Mouse (Mus musculus): ENCODE data around the gene Anks1. TPM values are rescaled to one million over a fixed set of nuclear protein-coding genes. Genes with fewer than 3 reads are reported as not detected.

Gene Anks1
- total RNA-seq, 1 experiment, result 20.9 TPM

DNA sequence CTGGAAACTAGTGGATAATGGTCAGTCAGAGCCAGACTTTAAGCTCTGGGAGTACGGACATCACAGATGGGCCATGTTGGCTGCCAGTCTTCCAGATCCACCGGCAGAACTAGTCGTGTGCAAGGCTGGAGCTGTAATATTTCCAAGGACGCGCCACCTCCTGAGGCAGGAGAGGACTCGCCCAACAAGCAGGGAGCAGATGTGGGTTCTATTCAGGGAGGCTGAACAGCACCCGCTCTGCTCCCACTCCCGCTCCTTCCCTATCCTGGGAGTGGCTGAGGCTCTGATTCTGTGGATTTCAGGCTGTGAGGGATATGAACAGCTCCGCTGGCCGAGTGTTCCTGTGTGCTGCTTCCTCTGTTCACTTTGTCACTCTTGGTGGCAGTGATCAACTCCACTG, 121.3 kb downstream of the Anks1 start:
- in situ Hi-C loops (cut with MboI; ENCODE audit: low sequenced_read_pairs in 2 of 2, unreplicated experiment in 2 of 2), result no loop called here
- H3K9ac ChIP-seq (ENCODE audit: insufficient read depth, low read depth, low read length, poor library complexity, severe bottlenecking), result no peak overlapping the region
- no peak overlapping the region for H3K27ac ChIP-seq (ENCODE audit: insufficient read depth, low read depth, low read length, poor library complexity, severe bottlenecking)

DNA sequence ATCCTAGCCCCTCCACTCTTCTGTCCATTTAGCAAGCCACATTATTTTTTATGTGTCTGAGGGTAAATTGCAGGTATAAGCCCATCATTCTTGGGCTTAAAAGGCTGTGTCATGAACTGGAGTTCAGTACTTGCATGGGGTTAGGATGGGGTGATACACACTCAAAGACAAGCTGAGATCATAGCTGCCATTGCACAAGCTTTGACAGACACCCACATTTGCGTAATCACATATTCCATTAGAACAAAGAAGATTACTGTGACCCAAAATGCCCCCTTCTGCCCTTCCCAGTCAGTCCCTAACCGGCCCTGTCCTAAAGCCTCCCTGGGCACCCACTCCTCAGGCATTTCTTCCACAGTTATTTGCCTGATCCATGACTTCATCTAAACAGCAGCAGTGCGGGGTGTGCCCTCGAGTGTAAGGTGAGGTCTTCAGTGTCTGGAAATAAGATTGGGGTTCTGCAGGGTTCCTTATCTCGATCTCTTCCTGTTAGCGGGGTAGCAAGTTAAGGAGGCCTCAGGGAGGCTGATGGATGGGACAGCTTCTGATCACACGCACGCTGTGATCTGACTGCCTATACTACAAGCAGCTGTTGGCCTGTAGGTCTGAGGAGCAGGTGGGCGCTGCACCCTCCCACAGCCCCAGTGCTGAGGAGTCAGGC, 122.3 kb downstream of the Anks1 start:
- peaks cover 4% of the 10 kb centered on the region; the same call in 1 of the 2 replicates for H3K36me3 ChIP-seq (ENCODE audit: control insufficient read depth, insufficient read depth, low read length, poor library complexity, severe bottlenecking)
- H3K4me1 ChIP-seq (ENCODE audit: control insufficient read depth in 2 of 2, insufficient read depth in 2 of 2, low read length in 2 of 2, poor library complexity in 1 of 2), result peaks cover 5 to 15% of the 10 kb centered on the region in 2 experiments
- H3K27ac ChIP-seq (ENCODE audit: insufficient read depth, low read depth, low read length, poor library complexity, severe bottlenecking), result no peak overlapping the region
- no peak for DNase-seq (ENCODE audit: low read depth, low spot score)
- H3K4me3 ChIP-seq (ENCODE audit: insufficient read depth in 1 of 2, low read depth in 1 of 2, low read length in 2 of 2, poor library complexity in 1 of 2, severe bottlenecking in 1 of 2), result no peak overlapping the region
- TF ChIP-seq ZNF384 (IDR thresholded peaks at IDR 0.05; ENCODE audit: low read depth, low read length), result no peak
- no peak for TF ChIP-seq HCFC1 (IDR thresholded peaks at IDR 0.05; ENCODE audit: borderline replicate concordance, insufficient read depth, low read length)
- in situ Hi-C loops (cut with MboI; ENCODE audit: low sequenced_read_pairs in 2 of 2, unreplicated experiment in 2 of 2), result no loop called here
- H3K9me3 ChIP-seq (ENCODE audit: control insufficient read depth, insufficient read depth, low read depth, low read length), result no peaks in the 10 kb centered on the region
- H3K9ac ChIP-seq (ENCODE audit: insufficient read depth, low read depth, low read length, poor library complexity, severe bottlenecking), result no peak overlapping the region

More for the DNA sequence above, 121.3 kb downstream of the Anks1 start:
- TF ChIP-seq CHD2 (IDR thresholded peaks at IDR 0.05; ENCODE audit: low read depth, low read length), result no peak
- no peak for TF ChIP-seq ZC3H11A (IDR thresholded peaks at IDR 0.05; ENCODE audit: borderline replicate concordance, low read depth, low read length)
- TF ChIP-seq HCFC1 (IDR thresholded peaks at IDR 0.05; ENCODE audit: borderline replicate concordance, insufficient read depth, low read length), result no peak
- Histone ChIP-seq H3K4me3 (ENCODE audit: insufficient read depth in 1 of 2, low read depth in 1 of 2, low read length in 2 of 2, poor library complexity in 1 of 2, severe bottlenecking in 1 of 2) (no peak overlapping the region), H3K36me3 (ENCODE audit: control insufficient read depth, insufficient read depth, low read length, poor library complexity, severe bottlenecking) (peaks cover 4% of the 10 kb centered on the region; the same call in 1 of the 2 replicates), H3K9me3 (ENCODE audit: control insufficient read depth, insufficient read depth, low read depth, low read length) (no peaks in the 10 kb centered on the region), H3K4me1 (ENCODE audit: control insufficient read depth in 2 of 2, insufficient read depth in 2 of 2, low read length in 2 of 2, poor library complexity in 1 of 2) (peaks cover 5 to 15% of the 10 kb centered on the region in 2 experiments)
- DNase-seq (ENCODE audit: low read depth, low spot score), result no peak

DNA sequence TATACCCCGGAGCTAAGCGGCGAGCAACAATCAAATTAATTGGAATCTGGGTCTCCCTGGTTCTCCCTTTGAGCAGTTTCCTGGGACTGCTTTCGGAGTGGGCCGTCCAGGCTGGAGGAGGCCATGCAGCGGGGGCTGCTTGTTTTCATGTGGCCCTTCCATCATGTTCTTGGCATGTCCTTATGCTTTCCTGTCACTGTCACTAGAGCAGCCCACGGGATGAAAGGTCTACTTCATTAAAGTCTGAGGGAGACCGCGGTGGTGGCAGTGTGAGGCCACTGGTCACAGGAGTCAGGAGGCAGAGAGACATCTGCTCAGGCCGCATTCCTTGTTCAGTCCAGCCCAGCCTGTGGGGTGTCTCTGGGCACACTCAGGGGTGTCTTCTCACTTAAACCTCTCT, 123.1 kb downstream of the Anks1 start:
- peaks cover 2% of the 10 kb centered on the region; the same call in 1 of the 2 replicates for H3K36me3 ChIP-seq (ENCODE audit: control insufficient read depth, insufficient read depth, low read length, poor library complexity, severe bottlenecking)
- no peak overlapping the region for H3K9ac ChIP-seq (ENCODE audit: insufficient read depth, low read depth, low read length, poor library complexity, severe bottlenecking)
- no peaks in the 10 kb centered on the region for H3K9me3 ChIP-seq (ENCODE audit: control insufficient read depth, insufficient read depth, low read depth, low read length)
- in situ Hi-C loops (cut with MboI; ENCODE audit: low sequenced_read_pairs in 2 of 2, unreplicated experiment in 2 of 2), result no loop called here
- H3K27ac ChIP-seq (ENCODE audit: insufficient read depth, low read depth, low read length, poor library complexity, severe bottlenecking), result no peak overlapping the region
- H3K4me1 ChIP-seq (ENCODE audit: control insufficient read depth in 2 of 2, insufficient read depth in 2 of 2, low read length in 2 of 2, poor library complexity in 1 of 2), result peaks cover 5 to 15% of the 10 kb centered on the region in 2 experiments
- DNase-seq (ENCODE audit: low read depth, low spot score), result no peak
- TF ChIP-seq MAFK (IDR thresholded peaks at IDR 0.05; ENCODE audit: insufficient read depth, low read depth, low read length), result no peak
- no peak for TF ChIP-seq ZNF384 (IDR thresholded peaks at IDR 0.05; ENCODE audit: low read depth, low read length)
- TF ChIP-seq HCFC1 (IDR thresholded peaks at IDR 0.05; ENCODE audit: borderline replicate concordance, insufficient read depth, low read length), result no peak
- TF ChIP-seq ZC3H11A (IDR thresholded peaks at IDR 0.05; ENCODE audit: borderline replicate concordance, low read depth, low read length), result no peak
- TF ChIP-seq CHD2 (IDR thresholded peaks at IDR 0.05; ENCODE audit: low read depth, low read length), result no peak
- no peak overlapping the region for H3K4me3 ChIP-seq (ENCODE audit: insufficient read depth in 1 of 2, low read depth in 1 of 2, low read length in 2 of 2, poor library complexity in 1 of 2, severe bottlenecking in 1 of 2)

DNA sequence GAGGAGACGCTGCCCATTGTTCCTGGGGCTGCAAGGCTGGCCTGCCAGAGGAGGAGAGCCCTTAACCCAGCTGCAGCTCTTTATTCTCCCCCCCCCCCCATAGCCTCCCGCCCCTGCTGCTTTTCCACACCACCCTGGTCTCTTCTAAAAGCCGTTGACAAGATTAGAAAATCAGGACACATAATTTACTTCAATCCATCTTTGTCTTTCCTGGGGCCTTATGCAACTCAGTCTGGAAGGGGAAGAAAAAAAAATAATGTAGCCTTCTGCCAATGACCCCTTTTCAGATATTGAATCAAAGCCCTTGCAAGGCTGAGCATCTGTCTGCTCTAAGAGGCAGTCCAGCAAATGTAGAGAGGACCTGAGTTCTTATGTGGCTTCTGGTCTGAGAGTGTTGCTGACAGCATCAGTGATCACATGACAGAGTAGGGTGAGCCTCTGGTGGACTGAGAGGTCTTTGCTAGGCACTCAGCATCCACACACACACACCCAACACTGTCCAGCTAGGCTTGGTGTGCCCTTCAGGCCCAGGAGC, 124.0 kb downstream of the Anks1 start:
- H3K9ac ChIP-seq (ENCODE audit: insufficient read depth, low read depth, low read length, poor library complexity, severe bottlenecking), result no peak overlapping the region
- H3K27ac ChIP-seq (ENCODE audit: insufficient read depth, low read depth, low read length, poor library complexity, severe bottlenecking), result no peak overlapping the region
- peaks cover 5 to 15% of the 10 kb centered on the region in 2 experiments for H3K4me1 ChIP-seq (ENCODE audit: control insufficient read depth in 2 of 2, insufficient read depth in 2 of 2, low read length in 2 of 2, poor library complexity in 1 of 2)
- TF ChIP-seq HCFC1 (IDR thresholded peaks at IDR 0.05; ENCODE audit: borderline replicate concordance, insufficient read depth, low read length), result no peak
- no peak for TF ChIP-seq CHD2 (IDR thresholded peaks at IDR 0.05; ENCODE audit: low read depth, low read length)
- TF ChIP-seq MAFK (IDR thresholded peaks at IDR 0.05; ENCODE audit: insufficient read depth, low read depth, low read length), result no peak
- TF ChIP-seq ZNF384 (IDR thresholded peaks at IDR 0.05; ENCODE audit: low read depth, low read length), result no peak
- no peak for TF ChIP-seq ZC3H11A (IDR thresholded peaks at IDR 0.05; ENCODE audit: borderline replicate concordance, low read depth, low read length)
- no peak for DNase-seq (ENCODE audit: low read depth, low spot score)
- no peak overlapping the region for H3K4me3 ChIP-seq (ENCODE audit: insufficient read depth in 1 of 2, low read depth in 1 of 2, low read length in 2 of 2, poor library complexity in 1 of 2, severe bottlenecking in 1 of 2)
- in situ Hi-C loops (cut with MboI; ENCODE audit: low sequenced_read_pairs in 2 of 2, unreplicated experiment in 2 of 2), result no loop called here
- no peaks in the 10 kb centered on the region for H3K36me3 ChIP-seq (ENCODE audit: control insufficient read depth, insufficient read depth, low read length, poor library complexity, severe bottlenecking)
- no peaks in the 10 kb centered on the region for H3K9me3 ChIP-seq (ENCODE audit: control insufficient read depth, insufficient read depth, low read depth, low read length)
